Mouse (Mus musculus): ENCODE measurements around the gene Cox15. TPM values are rescaled to one million over a fixed set of nuclear protein-coding genes. Genes with fewer than 3 reads are reported as not detected.

Cox15 gene
- polyA plus RNA-seq, 1 experiment = 2.6 TPM

DNA sequence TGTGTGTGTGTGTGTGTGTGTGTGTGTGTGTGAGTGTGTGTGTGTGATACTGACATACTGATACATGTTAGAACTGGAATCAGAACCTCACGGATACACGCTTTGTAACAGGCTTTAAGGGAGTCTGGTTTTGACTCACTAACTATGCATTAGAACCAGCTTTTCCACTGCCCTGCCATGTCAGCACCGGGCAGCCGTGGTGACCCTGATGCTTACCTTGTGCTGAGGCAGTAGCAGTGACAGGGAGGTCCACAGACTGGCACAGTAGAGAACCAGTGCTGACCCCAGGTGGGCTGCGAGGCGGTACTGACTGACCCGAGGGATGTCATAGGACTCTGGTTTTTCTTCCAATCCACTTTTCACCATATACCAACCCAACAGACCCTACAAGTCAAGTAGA is 9.4 kb downstream of the Cox15 start:
- H3K4me3 ChIP-seq (replicated peaks) = no peak overlapping the region
- H3K36me3 ChIP-seq (replicated peaks; ENCODE audit: low read length) = peaks cover 98% of the 10 kb centered on the region
- peaks cover 34% of the 10 kb centered on the region for H3K4me1 ChIP-seq
- TF ChIP-seq GATA1 (IDR thresholded peaks at IDR 0.05; ENCODE audit: borderline replicate concordance, low read length) (no peak), FLI1 (IDR thresholded peaks at IDR 0.05; ENCODE audit: low read length) (no peak)
- H3K27me3 ChIP-seq (replicated peaks) = no peaks in the 10 kb centered on the region
- no peaks in the 10 kb centered on the region for H3K9me3 ChIP-seq

- peaks cover 98% of the 10 kb centered on the region for H3K36me3 ChIP-seq (replicated peaks; ENCODE audit: low read length)
- H3K4me1 ChIP-seq = no peaks in the 10 kb centered on the region
- no peak overlapping the region for H3K4me3 ChIP-seq (replicated peaks)
- TF ChIP-seq FLI1 (IDR thresholded peaks at IDR 0.05; ENCODE audit: low read length) (no peak), GATA1 (IDR thresholded peaks at IDR 0.05; ENCODE audit: borderline replicate concordance, low read length) (no peak)
- H3K27me3 ChIP-seq (replicated peaks) = no peaks in the 10 kb centered on the region
- H3K9me3 ChIP-seq = no peaks in the 10 kb centered on the region
Measured at GRCm38 (mm10) chr19:43738409-43738808, 14.4 kb downstream of the Cox15 start.

GRCm38 (mm10) chr19:43731157-43731556 is 21.6 kb downstream of the Cox15 start:
- TF ChIP-seq GATA1 (IDR thresholded peaks at IDR 0.05; ENCODE audit: borderline replicate concordance, low read length) (no peak), FLI1 (IDR thresholded peaks at IDR 0.05; ENCODE audit: low read length) (no peak)
- Histone ChIP-seq H3K27me3 (replicated peaks) (no peaks in the 10 kb centered on the region), H3K4me3 (replicated peaks) (no peak overlapping the region), H3K4me1 (peaks cover 7% of the 10 kb centered on the region; the same call in 1 of the 2 replicates), H3K36me3 (replicated peaks; ENCODE audit: low read length) (peaks cover 88% of the 10 kb centered on the region), H3K9me3 (no peaks in the 10 kb centered on the region)

DNA sequence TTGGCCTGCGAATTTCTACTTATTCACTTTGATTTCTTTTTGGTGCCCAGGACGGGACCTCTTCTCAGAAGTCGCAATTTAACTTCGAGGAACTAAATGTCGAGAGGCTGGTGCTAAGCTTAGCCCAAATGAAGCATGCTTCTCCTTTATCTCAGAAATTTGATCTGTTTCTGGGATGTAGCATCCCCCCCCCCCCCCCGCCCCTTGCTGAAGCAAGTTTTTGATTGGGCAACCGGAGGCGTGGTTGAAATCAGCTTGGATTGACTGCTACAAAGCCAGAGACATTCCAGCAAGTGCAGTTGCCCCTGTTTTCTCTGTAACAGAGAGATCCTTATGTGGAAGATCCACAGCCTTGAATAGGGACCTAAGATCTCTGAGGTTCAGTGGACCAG is 22.8 kb downstream of the Cox15 start:
- Histone ChIP-seq H3K4me3 (replicated peaks) (no peak overlapping the region), H3K4me1 (peaks cover 7% of the 10 kb centered on the region; the same call in 1 of the 2 replicates), H3K36me3 (replicated peaks; ENCODE audit: low read length) (peaks cover 89% of the 10 kb centered on the region), H3K9me3 (no peaks in the 10 kb centered on the region), H3K27me3 (replicated peaks) (no peaks in the 10 kb centered on the region)
- no peak for TF ChIP-seq GATA1 (IDR thresholded peaks at IDR 0.05; ENCODE audit: borderline replicate concordance, low read length)
- TF ChIP-seq FLI1 (IDR thresholded peaks at IDR 0.05; ENCODE audit: low read length) = no peak

GRCm38 (mm10) chr19:43729296-43730036 is 23.3 kb downstream of the Cox15 start:
- Histone ChIP-seq H3K27me3 (replicated peaks) (no peaks in the 10 kb centered on the region), H3K4me1 (peaks cover 7% of the 10 kb centered on the region; the same call in 1 of the 2 replicates), H3K9me3 (no peaks in the 10 kb centered on the region), H3K36me3 (replicated peaks; ENCODE audit: low read length) (peaks cover 89% of the 10 kb centered on the region), H3K4me3 (replicated peaks) (no peak overlapping the region)
- TF ChIP-seq GATA1 (IDR thresholded peaks at IDR 0.05; ENCODE audit: borderline replicate concordance, low read length) (no peak), FLI1 (IDR thresholded peaks at IDR 0.05; ENCODE audit: low read length) (no peak)

GRCm38 (mm10) chr19:43726510-43727146 is 26.2 kb downstream of the Cox15 start:
- Histone ChIP-seq H3K4me3 (replicated peaks) (no peak overlapping the region), H3K27me3 (replicated peaks) (no peaks in the 10 kb centered on the region), H3K4me1 (peaks cover 11% of the 10 kb centered on the region; the same call in 1 of the 2 replicates), H3K36me3 (replicated peaks; ENCODE audit: low read length) (peaks cover 94% of the 10 kb centered on the region), H3K9me3 (no peaks in the 10 kb centered on the region)
- TF ChIP-seq FLI1 (IDR thresholded peaks at IDR 0.05; ENCODE audit: low read length) (no peak), GATA1 (IDR thresholded peaks at IDR 0.05; ENCODE audit: borderline replicate concordance, low read length) (no peak)

GRCm38 (mm10) chr19:43724821-43725220 is 28.0 kb downstream of the Cox15 start:
- Histone ChIP-seq H3K4me1 (peaks cover 11% of the 10 kb centered on the region; the same call in 1 of the 2 replicates), H3K4me3 (replicated peaks) (no peak overlapping the region), H3K36me3 (replicated peaks; ENCODE audit: low read length) (peaks cover 96% of the 10 kb centered on the region), H3K27me3 (replicated peaks) (no peaks in the 10 kb centered on the region), H3K9me3 (no peaks in the 10 kb centered on the region)
- no peak for TF ChIP-seq GATA1 (IDR thresholded peaks at IDR 0.05; ENCODE audit: borderline replicate concordance, low read length)
- no peak for TF ChIP-seq FLI1 (IDR thresholded peaks at IDR 0.05; ENCODE audit: low read length)

DNA sequence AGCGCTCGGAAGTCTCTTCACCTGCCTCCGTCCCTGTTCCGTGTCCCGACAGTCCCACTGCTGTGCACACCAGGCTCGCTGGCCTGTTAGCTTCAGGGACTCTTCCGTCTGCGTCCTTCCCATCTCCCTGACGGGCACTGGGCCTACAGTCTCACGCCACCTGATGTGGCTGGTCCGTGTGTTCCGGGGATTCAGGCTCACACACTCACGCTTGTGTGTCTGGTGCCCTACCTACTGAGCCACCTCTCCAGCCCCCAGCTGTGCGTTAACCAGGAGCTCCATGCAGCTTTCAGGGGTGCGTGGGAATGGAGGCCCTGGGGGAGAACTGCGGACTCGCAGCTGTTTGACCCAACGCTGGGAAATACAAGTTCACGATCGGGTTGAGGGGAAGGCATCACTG is 28.6 kb downstream of the Cox15 start:
- Histone ChIP-seq H3K9me3 (no peaks in the 10 kb centered on the region), H3K36me3 (replicated peaks; ENCODE audit: low read length) (peaks cover 96% of the 10 kb centered on the region), H3K27me3 (replicated peaks) (no peaks in the 10 kb centered on the region), H3K4me1 (0 out of 2 replicates have a peak, but pooled peaks cover 7% of the 10 kb centered on the region), H3K4me3 (replicated peaks) (no peak overlapping the region)
- TF ChIP-seq GATA1 (IDR thresholded peaks at IDR 0.05; ENCODE audit: borderline replicate concordance, low read length) (no peak), FLI1 (IDR thresholded peaks at IDR 0.05; ENCODE audit: low read length) (no peak)

DNA sequence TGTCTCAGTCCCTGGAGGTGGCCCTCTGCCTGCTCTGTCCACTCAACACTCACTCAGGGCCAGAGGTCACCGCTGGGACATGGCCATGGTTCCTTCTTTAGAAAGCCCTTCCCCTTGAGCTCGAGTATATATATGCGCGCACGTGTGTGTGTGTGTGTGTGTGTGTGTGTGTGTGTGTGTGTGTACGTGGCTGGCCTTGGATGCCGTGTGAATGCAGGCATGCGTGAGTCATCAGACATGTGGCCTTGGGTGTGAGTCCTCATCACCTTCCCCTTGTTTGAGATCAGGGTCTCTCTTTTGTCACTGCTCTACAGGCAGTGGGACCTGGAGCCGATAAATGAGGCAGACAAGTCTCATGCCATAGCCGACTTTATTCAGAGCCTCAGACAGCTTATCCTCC is 29.3 kb downstream of the Cox15 start:
- no peak overlapping the region for H3K4me3 ChIP-seq (replicated peaks)
- H3K4me1 ChIP-seq = 0 out of 2 replicates have a peak, but pooled peaks cover 7% of the 10 kb centered on the region
- H3K9me3 ChIP-seq = no peaks in the 10 kb centered on the region
- TF ChIP-seq FLI1 (IDR thresholded peaks at IDR 0.05; ENCODE audit: low read length) (no peak), GATA1 (IDR thresholded peaks at IDR 0.05; ENCODE audit: borderline replicate concordance, low read length) (no peak)
- H3K27me3 ChIP-seq (replicated peaks) = no peaks in the 10 kb centered on the region
- H3K36me3 ChIP-seq (replicated peaks; ENCODE audit: low read length) = peaks cover 96% of the 10 kb centered on the region

GRCm38 (mm10) chr19:43722891-43723290 is 29.9 kb downstream of the Cox15 start:
- no peak overlapping the region for H3K4me3 ChIP-seq (replicated peaks)
- H3K36me3 ChIP-seq (replicated peaks; ENCODE audit: low read length) = peaks cover 96% of the 10 kb centered on the region
- TF ChIP-seq FLI1 (IDR thresholded peaks at IDR 0.05; ENCODE audit: low read length) = no peak
- 0 out of 2 replicates have a peak, but pooled peaks cover 7% of the 10 kb centered on the region for H3K4me1 ChIP-seq
- no peaks in the 10 kb centered on the region for H3K27me3 ChIP-seq (replicated peaks)
- no peaks in the 10 kb centered on the region for H3K9me3 ChIP-seq

Data from megakaryocyte, embryonic 14.5 days (primary cell).